Mouse (Mus musculus) MN1 (cell line): ENCODE results near the gene Fgd2.
"Not testable (repeated sequence)": the region's sequence is repeated elsewhere in the genome, so short reads cannot be mapped to it uniquely, and the experiment has no call there.

ENCODE experiments used
- DNase-seq: peaks from one replicate; pipeline ENCODE4 v3.0.0-alpha.2; 2016; ENCODE audit warnings: low spot score

Gene Fgd2

DNA sequence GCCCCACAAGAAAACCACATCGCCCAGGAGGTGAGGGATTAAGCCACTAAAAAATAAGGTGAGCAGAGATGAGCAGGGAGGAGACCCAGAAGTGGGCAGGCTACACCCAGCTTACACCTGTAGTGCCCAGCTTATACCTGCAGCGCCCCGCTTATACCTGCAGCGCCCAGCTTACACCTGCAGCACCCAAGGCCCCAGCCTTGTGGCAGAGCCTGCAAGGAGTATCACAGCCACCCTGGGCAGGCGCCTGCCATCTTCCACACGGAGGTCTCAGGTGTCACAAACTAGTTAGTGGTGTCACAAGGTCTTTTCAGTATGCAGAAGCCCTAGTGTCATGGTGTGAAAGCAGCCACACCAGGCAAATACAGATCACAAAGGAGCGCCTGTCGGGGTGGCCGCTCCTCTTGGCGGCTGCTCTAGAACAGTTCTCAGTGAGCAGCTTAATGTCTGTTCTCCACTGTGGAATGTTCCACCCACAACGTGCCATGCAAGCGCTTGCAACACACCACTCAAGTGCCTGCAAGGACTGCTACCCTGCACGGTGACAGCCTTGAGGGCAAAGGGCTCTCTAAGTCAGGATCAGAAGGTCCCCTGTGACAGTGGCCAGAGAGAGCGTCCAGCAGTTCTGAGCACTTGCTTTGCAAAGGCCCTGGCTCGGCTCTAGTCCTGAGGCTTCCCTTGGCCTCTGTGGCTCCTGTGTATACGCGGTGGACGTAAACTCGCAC is 24.3 kb upstream of the Fgd2 start:
- DNase-seq = no peak

- no peak for DNase-seq
Measured at GRCm38 (mm10) chr17:29337979-29338823, 22.5 kb upstream of the Fgd2 start.

- DNase-seq = no peak
Measured at GRCm38 (mm10) chr17:29339170-29339768, 21.4 kb upstream of the Fgd2 start.

DNA sequence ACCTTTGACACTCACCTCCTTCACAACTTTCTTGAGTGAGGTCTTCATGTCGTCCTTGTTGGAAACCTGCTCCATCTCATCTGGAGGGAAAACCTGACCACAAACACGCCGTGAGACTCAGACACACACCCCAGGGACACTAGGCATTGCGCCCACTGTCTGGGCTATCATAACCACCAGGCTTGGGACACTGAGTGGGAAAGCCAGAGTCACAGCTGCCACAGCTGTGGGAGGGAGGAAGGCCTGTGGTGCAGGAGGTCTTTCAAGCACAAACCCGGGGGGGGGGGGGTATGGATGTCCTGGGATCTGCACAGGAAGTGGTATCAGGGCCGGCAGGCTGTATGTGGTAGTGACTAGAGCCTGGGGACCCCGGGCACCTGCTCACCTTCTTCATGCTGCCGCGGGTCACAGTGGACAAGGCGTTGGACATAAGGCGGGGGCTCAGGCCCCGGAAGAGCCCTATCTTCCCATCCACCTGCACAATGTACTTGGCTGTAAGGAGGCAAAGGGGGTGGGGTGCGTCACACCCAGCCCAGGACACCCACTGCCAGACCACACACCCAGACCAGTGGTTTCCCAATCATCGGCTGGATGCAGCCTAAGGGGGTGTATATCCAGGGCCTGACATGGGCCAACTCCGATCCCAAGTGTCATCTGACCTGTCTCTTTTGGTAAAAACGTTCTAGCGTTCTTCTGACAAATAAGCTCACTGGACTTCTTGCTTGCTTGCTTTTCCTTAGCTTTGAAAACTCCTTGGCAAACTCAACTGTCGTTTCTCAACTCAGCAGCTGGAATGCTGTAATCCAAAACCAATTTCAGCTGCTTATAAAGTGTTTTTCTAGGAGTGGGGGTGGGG is 20.1 kb upstream of the Fgd2 start:
- no peak for DNase-seq

DNA sequence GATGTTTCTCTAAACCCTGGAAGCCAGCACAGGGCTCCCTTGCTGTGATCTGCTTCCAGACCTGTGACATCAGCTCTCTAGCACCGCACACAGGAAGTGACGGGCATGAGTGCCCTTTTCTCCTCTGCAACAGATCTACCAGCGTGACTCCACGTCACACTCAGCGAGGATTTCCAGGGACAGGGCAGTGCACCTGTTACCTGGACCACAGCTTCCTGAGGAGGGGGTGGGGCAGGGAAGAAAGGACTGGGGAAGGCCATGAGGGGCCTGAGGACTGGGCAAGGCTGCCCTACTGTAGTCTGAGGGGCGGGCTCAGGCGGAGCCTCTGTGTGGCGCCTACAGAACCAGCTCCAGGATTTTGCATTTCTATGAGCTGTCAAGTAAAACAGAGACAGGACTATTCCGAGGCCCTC is 19.1 kb upstream of the Fgd2 start:
- DNase-seq = peak; percentile 81

DNA sequence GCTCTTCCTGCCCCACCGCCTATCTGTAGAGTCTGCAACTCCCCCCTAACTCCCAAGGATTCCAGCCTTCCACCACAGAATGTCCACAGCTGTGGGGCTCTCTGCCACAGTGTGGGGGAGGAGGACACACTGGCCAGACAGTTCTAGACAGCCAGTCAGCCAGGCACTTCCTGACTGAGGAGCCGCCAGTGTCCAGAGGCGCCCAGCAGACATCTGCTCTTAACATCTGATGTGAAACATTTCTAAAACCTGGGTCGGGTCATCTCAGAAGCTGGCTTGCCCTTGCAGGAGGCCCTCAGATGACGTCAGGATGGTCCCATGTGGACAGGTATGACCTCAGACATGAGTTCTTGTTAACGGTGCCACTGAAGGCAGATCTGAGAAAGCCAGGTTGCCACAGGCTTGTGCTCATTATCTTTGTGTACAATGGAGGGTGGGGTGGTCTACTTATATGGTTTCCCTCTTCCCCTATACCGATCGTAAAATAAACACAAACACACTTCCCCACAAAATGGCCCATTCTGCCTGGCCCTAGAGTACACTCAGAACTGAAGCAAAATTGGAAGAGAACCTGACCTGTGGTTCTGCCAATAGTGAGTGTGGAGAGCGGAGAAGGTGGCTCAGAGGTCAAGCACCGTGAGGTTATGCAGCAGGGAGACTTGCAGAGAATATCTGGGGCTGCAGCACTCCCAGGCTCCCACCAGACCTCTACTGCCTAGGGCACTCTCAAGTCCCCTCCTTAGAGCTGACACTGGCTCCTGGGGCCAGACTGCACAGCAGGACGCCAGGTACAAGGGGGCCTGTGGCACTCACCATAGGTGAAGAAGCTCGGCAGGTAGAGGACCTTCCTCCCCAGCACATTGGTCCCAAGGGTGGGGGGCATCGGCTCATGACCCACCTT is 18.5 kb upstream of the Fgd2 start:
- DNase-seq = peak; percentile 83

DNA sequence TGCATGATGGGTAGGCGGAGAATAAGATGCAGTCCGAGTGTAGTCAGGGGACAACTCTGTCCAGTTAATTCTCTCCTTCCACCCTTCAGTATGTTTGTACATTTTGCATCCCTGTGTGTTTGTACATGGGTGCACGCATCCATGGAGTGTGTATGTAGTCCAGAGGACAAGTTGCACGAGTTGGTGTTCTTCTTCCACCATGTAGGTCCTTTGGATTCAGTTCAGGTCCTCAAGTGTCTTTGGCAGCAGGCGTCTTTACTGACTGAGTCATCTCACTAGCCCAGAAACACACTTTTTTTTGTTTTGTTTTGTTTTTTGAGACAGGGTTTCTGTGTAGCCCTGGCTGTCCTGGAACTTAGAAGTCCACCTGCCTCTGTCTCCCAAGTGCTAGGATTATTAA is 17.5 kb upstream of the Fgd2 start:
- no peak for DNase-seq

DNA sequence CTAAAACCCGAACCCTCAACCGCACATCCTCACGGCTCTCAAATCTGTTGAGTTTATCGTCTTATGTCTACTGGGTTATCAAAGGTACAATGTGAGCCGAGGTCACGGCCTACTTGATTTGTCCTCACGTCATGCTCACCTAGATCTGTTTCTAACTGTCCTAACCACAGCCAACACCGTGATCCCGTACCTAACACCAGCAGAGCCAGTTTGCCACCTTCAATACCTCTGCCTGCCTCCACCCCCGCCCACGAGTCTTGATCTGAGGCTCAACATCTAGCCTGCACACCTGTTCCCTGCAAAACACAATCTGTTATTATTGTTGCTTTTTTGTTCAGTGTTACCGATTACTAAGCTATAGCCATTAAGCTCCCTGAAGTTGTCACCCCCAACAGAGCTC is 15.4 kb upstream of the Fgd2 start:
- no peak for DNase-seq

DNA sequence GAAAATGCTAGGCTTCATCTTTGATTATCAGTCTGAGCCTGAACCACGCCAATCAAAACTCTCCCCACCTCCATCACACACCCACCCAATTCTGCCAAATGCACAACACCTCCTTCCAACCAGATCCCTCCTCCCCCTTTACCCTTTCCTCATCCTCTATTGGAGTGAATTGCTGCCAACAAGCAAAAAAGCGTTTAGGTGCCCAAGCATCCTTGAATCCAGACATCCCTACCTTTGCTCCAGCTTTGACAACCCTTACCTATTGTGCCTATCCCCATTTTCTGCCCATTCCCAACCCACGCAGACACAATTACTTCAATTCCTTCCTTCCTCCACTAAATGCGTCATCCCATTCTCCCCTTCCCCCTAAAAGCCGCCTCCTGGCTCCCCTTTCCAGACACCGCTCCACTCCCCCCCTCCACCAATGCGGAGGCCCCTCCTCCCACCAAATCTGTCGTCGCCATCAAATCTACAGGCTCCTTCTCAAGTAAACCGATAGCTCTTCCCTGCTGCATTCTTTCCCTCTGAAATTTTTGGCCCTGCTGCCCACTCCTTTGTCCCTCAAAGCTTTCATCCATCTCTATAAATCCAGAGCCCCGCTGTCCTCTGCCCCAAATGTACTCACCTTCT is 14.1 kb upstream of the Fgd2 start:
- peak; percentile 32 for DNase-seq

GRCm38 (mm10) chr17:29347126-29347644 is 13.5 kb upstream of the Fgd2 start:
- DNase-seq = no peak

- DNase-seq = peak; percentile 97
Measured at GRCm38 (mm10) chr17:29347645-29348256, 13.0 kb upstream of the Fgd2 start, which contains the start of gene Mtch1. Mtch1 (minus strand) TSS chr17:29347934.

DNA sequence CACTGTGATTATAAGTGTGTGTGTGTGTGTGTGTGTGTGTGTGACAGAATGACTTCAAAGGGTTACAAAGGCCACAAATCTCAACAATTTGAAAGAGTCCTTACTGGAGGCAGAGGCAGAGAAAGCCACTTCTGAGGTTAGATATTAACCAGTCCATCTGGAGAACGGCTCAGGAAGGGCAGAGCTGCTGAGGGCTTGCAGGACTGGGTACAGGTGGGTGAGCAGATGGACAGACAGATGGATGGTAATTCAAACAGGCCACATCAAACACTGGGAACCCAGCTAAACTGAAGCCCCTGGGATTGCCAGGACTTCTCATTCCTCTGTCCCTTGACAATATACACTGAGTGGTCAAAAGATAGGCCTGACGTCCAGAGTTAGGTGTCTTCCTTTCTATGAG is 11.7 kb upstream of the Fgd2 start:
- DNase-seq = no peak

- not testable (repeated sequence) for DNase-seq
Measured at GRCm38 (mm10) chr17:29351056-29351455, 9.7 kb upstream of the Fgd2 start.

DNA sequence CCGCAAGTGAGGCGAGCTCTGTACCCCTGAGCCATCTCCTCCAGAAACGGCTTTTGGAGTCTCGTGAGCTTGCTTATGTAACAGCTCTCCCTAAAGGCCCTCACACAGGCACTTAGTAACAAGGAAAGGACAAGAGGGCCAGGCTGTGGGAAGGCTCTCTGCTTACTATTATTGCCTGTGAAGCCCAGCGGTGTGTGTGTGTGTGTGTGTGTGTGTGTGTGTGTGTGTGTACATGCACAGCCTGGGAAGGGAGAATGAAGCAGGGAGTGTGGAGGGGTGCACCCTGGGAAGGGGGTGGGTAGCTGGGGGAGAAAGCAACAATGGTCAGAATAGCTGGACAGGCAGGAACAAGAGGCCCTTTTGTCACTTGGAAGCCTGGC is 5.3 kb upstream of the Fgd2 start:
- DNase-seq = peak; percentile 65

GRCm38 (mm10) chr17:29355841-29356478 is 4.8 kb upstream of the Fgd2 start:
- peak; percentile 85 for DNase-seq

DNA sequence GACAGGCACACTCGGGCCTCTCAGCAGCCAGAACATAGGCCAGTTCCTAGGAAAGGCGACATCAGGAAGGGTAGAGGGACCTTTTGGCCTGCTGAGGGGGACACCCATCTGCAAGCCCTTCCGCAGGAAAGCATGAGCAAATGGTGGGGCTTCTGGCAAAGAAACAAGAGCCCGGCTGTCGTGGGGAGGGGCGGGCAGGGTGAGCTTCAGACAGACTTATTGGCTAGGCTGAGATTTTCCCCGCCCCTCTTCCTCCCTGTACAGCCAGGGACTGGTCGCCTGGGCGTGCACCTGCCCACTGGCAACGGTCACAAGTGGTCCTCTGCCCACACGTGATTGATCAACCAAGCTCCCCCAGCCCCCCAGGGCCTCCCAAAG is 4.2 kb upstream of the Fgd2 start:
- peak; percentile 91 for DNase-seq

- DNase-seq = no peak
Measured at GRCm38 (mm10) chr17:29356882-29357281, 3.8 kb upstream of the Fgd2 start.

GRCm38 (mm10) chr17:29358928-29359327 is 1.8 kb upstream of the Fgd2 start:
- no peak for DNase-seq

DNA sequence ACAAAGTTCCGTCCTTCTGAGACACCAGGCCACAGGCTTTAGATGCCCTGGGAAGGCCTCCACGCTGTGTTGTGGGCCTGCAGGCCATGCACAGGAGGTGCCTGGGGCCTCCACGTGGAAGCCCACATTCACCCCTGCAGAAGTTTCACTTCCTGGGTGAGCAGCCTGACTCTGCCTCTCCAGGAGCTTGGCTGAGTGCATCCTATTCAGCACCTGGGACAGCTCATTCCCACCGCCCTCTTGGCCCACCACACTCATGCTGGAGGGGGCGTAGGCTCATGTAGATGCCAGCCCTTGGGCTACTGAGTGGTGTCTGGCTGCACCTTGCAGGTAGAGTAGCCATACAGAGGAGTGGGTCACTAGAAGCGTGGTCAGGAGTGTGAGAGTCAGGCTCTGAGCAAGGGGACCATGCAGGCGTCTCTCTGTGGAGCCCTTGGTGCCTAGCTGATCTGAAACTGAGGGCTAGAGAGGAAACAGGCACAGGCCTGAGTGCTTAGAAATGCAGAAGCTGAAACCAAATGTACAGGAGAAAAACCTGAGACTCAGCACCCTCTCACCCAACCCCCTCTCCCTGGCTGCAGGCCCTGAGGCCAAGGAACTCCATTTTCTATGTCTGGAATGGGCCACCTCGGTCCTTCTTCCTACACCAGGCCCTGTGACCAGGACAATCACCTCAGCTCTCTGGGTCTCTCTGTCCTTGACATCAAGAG is 1.4 kb downstream of the Fgd2 start:
- DNase-seq = no peak
